Mouse (Mus musculus) embryonic facial prominence, embryonic 11.5 days (tissue): Measurements from ENCODE around the gene Eef2kmt. TPM values are rescaled to one million over a fixed set of nuclear protein-coding genes. Genes with fewer than 3 reads are reported as not detected.
A peak's percentile ranks its signal among the peaks of the same experiment; 100 is the strongest.
"Not testable (repeated sequence)": the region's sequence is repeated elsewhere in the genome, so short reads cannot be mapped to it uniquely, and the experiment has no call there.

ENCODE experiments used
- ATAC-seq: fragments of 200-750 bp; cut with Nextera tagmentation; replicated peaks from 2 replicates; pipeline ENCODE4 v1.8.0; 2017; ENCODE audit warnings: low read depth; ENCODE audit not compliant: insufficient number of reproducible peaks, low FRiP score, low TSS enrichment
- DNase-seq: peaks from one replicate; pipeline ENCODE4 v3.0.0-alpha.2; 2015; ENCODE audit warnings: low spot score
- H3K27ac ChIP-seq: fragments of 300-500 bp; sonication (generic); replicated peaks from 2 replicates; pipeline ENCODE4 v1.5.1; 2014; ENCODE audit warnings: mild to moderate bottlenecking, low read depth, low read length, control low read depth
- H3K27me3 ChIP-seq: fragments of 300-500 bp; sonication (generic); 2 replicates; pipeline ENCODE4 v1.6.1; 2014; ENCODE audit warnings: mild to moderate bottlenecking, low read length, moderate library complexity, mixed read lengths; ENCODE audit not compliant: control insufficient read depth, insufficient read depth
- H3K36me3 ChIP-seq: fragments of 300-500 bp; sonication (generic); replicated peaks from 2 replicates; pipeline ENCODE4 v1.6.1; 2014; ENCODE audit warnings: low read depth, mild to moderate bottlenecking, low read length, moderate library complexity, mixed read lengths; ENCODE audit not compliant: control insufficient read depth, insufficient read depth
- H3K4me1 ChIP-seq: fragments of 300-500 bp; sonication (generic); 2 replicates; pipeline ENCODE4 v1.6.1; 2014; ENCODE audit warnings: low read length, mixed read lengths; ENCODE audit not compliant: control insufficient read depth, insufficient read depth
- H3K4me2 ChIP-seq: fragments of 300-500 bp; sonication (generic); 2 replicates; pipeline ENCODE4 v1.6.1; 2014; ENCODE audit warnings: low read depth, mild to moderate bottlenecking, control low read depth, low read length, moderate library complexity
- H3K4me3 ChIP-seq: fragments of 300-500 bp; sonication (generic); 2 replicates; pipeline ENCODE4 v1.5.1; 2014; ENCODE audit warnings: low read depth, low read length, control low read depth
- H3K9ac ChIP-seq: fragments of 300-500 bp; sonication (generic); replicated peaks from 2 replicates; pipeline ENCODE4 v1.6.1; 2014; ENCODE audit warnings: mild to moderate bottlenecking, control low read depth, low read length
- H3K9me3 ChIP-seq: fragments of 300-500 bp; sonication (generic); replicated peaks from 2 replicates; pipeline ENCODE4 v1.6.1; 2016; ENCODE audit warnings: mild to moderate bottlenecking, low read length, inconsistent platforms, mixed read lengths; ENCODE audit not compliant: control insufficient read depth
- WGBS: fragments of 180-500 bp; shearing (Covaris S2); extraction: QIAGEN DNeasy Blood & Tissue Kit; methylation state at CpG from one replicate; pipeline ENCODE4 v1.1.7; 2014; 5-methylcytosine and 5-hydroxymethylcytosine counted together
- polyA plus RNA-seq: library from polyadenylated mRNA; unstranded; fragments of >200 nt; fragmentation: Nextera tagmentation; extraction: Ambion mirVana; gene quantifications from 2 replicates; pipeline ENCODE4 v1.2.1, GENCODE M21; 2014

Gene Eef2kmt
- polyA plus RNA-seq, 1 experiment from 2014 or later = 13.3 TPM

DNA sequence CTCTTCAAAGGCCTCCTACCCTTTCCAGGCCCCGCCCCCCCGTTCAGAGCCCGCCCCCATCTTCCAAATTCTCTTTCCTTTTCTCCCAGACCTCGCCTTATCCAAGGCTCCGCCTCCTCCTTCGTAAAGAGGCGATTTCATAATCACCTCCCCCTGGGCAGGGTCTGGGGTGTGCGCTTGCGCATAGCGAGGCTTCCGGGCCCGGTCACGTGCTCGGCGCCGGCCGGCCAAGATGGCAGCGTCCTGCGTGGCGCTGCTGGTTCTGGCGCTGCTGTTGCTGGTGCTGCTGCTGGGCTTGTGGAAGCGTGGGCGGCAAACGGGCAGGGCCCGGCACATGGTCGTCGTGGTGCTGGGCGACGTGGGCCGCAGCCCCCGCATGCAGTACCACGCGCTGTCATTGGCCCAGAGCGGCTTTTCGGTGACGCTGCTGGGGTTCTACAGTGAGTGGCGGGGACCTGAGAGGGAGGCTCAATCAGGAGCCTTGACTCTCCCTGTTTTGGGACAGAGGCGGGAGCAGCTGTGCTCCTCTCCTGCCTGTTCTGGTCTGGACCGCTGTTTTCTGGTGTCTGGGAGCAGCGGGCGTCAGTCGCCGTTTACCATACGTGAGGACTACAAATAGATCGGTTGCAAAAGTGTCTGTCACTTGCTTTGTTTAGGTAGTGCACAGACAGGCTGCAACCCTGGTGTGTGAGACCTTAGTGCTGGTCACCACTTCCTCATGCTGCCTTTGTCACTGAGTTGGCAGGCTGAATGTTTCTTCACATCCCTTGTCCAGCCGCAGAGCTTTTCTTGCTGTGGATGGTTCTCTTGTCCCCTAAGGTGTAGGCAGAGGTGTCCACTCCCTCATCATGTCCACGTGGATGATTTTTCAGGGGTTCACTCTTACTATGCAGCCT is 22.1 kb downstream of the Eef2kmt start, which contains the start of gene Alg1:
Gene Alg1 (plus strand): TSS at position 204 of the 896 bp plus-strand sequence.
- ATAC-seq = peak; percentile 92

DNA sequence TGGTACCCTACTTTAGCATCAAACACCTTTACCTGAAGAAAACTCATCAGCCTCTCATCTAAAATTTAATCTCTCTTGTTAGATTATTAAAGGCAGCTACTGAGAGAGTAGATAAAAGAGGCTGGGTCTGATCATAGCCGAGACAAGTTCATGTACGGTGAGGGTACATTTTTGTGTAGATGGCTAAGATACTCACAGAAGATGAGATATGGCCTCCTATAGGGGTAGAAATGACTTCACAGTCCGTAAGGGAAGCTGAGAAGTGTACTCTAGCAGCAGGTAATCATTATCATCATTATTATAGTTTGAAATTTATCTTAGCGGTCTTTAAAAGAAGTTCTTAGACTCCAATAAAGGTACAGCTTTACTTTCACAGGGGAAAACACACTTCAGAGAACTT is 22.8 kb downstream of the Eef2kmt start:
- H3K9me3 ChIP-seq = no peaks in the 10 kb centered on the region
- no peak overlapping the region for H3K9ac ChIP-seq
- no peaks in the 10 kb centered on the region for H3K36me3 ChIP-seq
- DNase-seq (no peak), ATAC-seq (no peak)
- H3K27ac ChIP-seq = no peak overlapping the region
- H3K27me3 ChIP-seq = no peaks in the 10 kb centered on the region
- H3K4me3 ChIP-seq = no peak overlapping the region
- WGBS = 74% methylated on average over 4 of the region's 4 CpGs
- H3K4me2 ChIP-seq = no peak overlapping the region
- no peaks in the 10 kb centered on the region; the same call in 1 of the 2 replicates for H3K4me1 ChIP-seq

More for the DNA sequence above, 22.1 kb downstream of the Eef2kmt start, which contains the start of gene Alg1:
- Histone ChIP-seq H3K36me3 (no peaks in the 10 kb centered on the region), H3K27me3 (no peaks in the 10 kb centered on the region), H3K4me1 (no peaks in the 10 kb centered on the region; the same call in 1 of the 2 replicates), H3K4me2 (peak within 1 kb of the TSS; percentile 75), H3K9me3 (no peaks in the 10 kb centered on the region), H3K4me3 (peak within 1 kb of the TSS; percentile 87), H3K9ac (peak within 1 kb of the TSS; percentile 68), H3K27ac (no peak within 1 kb of the TSS)
- DNase-seq = peak; percentile 96
- 1% methylated on average over 47 of the region's 47 CpGs for WGBS

DNA sequence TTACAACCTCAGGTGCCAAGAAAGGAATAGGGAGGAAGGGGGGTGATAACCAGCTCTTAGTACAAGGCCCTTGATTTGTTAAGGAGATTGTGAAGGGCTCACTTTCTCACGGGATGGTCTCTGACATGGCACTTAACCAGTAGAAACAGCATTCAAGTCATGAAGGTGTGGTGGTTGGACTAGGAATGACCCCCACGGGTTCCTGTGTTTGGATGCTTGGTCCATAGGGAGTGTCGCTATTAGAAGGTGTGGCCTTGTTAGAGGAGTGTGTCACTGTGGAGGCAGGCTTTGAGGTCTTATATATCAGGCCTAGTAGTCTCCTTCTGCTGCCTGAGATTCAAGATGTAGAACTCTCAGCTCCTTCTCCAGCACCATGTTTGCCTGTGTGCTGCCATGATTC is 27.7 kb downstream of the Eef2kmt start:
- not testable (repeated sequence) for DNase-seq, H3K9me3 ChIP-seq, H3K4me2 ChIP-seq, H3K36me3 ChIP-seq, H3K9ac ChIP-seq, ATAC-seq, H3K27ac ChIP-seq, H3K4me3 ChIP-seq, H3K27me3 ChIP-seq, H3K4me1 ChIP-seq
- WGBS = 80% methylated on average over 3 of the region's 3 CpGs

DNA sequence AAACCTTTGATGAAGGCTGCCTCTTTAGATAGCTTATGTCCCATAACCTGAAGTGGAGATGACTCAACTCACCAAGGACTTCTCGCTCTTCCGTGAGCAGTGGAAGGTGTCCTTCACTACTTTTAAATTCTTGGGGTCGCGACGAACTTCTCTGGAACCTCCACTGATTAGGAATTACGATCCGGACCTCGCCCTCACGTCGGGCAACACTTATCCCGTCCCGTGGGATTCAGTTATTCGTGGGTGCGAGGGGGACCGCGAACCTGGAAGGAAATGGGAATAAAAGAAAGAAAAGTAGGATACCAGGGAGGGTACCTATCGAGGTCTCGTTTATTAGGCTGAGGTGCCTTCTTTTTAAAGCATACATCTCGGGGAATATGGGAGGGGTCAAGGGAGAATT is 28.3 kb downstream of the Eef2kmt start:
- not testable (repeated sequence) for H3K27ac ChIP-seq
- WGBS = 79% methylated on average over 19 of the region's 19 CpGs

DNA sequence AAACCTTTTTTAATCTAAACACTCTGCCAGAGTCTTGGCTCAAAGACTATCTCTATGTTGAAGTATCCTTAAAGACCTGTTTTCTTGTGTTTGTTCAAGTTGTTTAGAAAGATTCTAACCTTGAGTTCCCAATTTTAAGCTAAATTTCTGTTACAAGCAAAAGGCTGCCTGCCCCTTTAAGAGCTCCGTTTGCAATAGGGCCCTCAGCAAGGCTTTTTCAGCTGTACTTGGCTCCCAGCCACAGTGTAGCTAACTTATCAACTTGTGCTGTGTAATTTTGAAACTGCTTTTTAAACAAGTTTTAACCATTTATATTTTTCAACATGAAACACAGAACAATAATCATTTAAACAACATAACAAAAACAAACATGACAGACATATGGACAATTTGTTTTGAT is 29.2 kb downstream of the Eef2kmt start:
- H3K4me2 ChIP-seq, H3K36me3 ChIP-seq, H3K9me3 ChIP-seq, H3K4me3 ChIP-seq, H3K9ac ChIP-seq, H3K27me3 ChIP-seq, H3K27ac ChIP-seq, H3K4me1 ChIP-seq, DNase-seq, ATAC-seq: not testable (repeated sequence)
- WGBS = 10% methylated on average over 1 of the region's 1 CpGs

More for the DNA sequence above, 28.3 kb downstream of the Eef2kmt start:
- not testable (repeated sequence) for H3K36me3 ChIP-seq, H3K4me2 ChIP-seq, H3K9me3 ChIP-seq, DNase-seq, H3K4me3 ChIP-seq, H3K9ac ChIP-seq, H3K4me1 ChIP-seq, H3K27me3 ChIP-seq, ATAC-seq

DNA sequence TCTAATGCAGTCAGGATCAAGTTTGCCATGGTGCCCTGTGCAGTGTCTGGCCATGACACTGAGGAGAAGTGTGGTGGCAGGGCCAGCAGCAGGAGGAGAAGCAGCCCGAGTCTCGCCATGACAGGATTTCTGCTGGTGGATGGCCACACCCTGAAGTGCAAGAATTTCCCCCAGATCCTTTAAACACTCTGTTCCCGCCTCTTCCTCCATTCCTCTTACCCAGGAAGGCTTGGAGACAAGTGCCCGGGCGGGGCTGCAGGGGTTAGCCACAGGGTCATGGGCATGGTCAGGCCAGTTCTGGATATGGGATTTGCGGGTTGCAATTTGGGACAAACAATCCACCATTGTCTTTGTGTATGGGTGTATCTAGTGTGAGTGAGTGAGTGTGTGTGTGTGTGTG is 33.6 kb downstream of the Eef2kmt start, which contains the start of gene AU021092:
Gene AU021092 (minus strand): TSS at position 160 of the 400 bp plus-strand sequence.
- H3K4me1 ChIP-seq = no peaks in the 10 kb centered on the region
- peaks cover 3% of the 10 kb centered on the region; the same call in 1 of the 2 replicates for H3K27me3 ChIP-seq
- no peak for ATAC-seq
- no peak within 1 kb of the TSS for H3K9ac ChIP-seq
- H3K4me3 ChIP-seq = no peak within 1 kb of the TSS
- 70% methylated on average over 6 of the region's 6 CpGs for WGBS
- no peaks in the 10 kb centered on the region for H3K36me3 ChIP-seq
- no peak within 1 kb of the TSS for H3K27ac ChIP-seq
- H3K9me3 ChIP-seq = no peaks in the 10 kb centered on the region
- no peak for DNase-seq
- H3K4me2 ChIP-seq = no peak within 1 kb of the TSS

DNA sequence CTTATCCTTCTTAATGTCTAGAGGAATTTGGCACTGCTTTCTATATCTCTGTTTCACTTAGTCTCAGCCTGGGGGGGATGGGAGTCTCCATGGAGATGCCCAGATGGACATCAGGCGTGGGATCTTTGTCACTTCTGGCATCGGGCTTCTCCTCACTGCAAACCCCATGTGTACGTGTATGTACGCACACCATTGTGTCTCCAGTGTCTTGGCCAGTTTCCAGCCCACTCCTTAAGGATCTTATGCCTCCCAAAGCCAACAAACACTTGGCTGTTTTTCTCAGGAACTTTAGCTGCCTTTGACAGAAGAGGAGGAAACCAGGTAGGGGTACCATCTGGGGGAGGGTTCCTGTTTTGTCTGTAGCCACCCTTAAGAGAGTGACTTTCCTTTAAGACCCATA is 34.4 kb downstream of the Eef2kmt start:
- Histone ChIP-seq H3K4me1 (no peaks in the 10 kb centered on the region), H3K27ac (no peak overlapping the region), H3K9ac (no peak overlapping the region), H3K4me2 (no peak overlapping the region), H3K9me3 (no peaks in the 10 kb centered on the region), H3K36me3 (no peaks in the 10 kb centered on the region), H3K4me3 (no peak overlapping the region), H3K27me3 (peaks cover 3% of the 10 kb centered on the region; the same call in 1 of the 2 replicates)
- DNase-seq (no peak), ATAC-seq (no peak)
- WGBS = 79% methylated on average over 4 of the region's 4 CpGs
